Mouse (Mus musculus): ENCODE results near the gene Ddx23. TPM values are rescaled to one million over a fixed set of nuclear protein-coding genes. Genes with fewer than 3 reads are reported as not detected.

Ddx23 gene
- total and polyA plus RNA-seq, 3 experiments, result 194 to 252 (median 213) TPM

GRCm38 (mm10) chr15:98626487-98627212 lies 36.0 kb downstream of the Ddx23 start:
- Histone ChIP-seq H3K4me1 (ENCODE audit: control insufficient read depth in 1 of 2, insufficient read depth in 2 of 2, low read length in 2 of 2) (0 out of 4 replicates have a peak, but pooled peaks cover 0 to under 1% of the 10 kb centered on the region in 2 experiments), H3K27me3 (ENCODE audit: control insufficient read depth in 1 of 2, insufficient read depth in 2 of 2, low read length in 2 of 2) (peaks cover 19 to 30% of the 10 kb centered on the region in 2 experiments), H3K79me2 (ENCODE audit: control insufficient read depth, insufficient read depth, low read length, poor library complexity) (no peaks in the 10 kb centered on the region), H3K4me3 (ENCODE audit: control insufficient read depth in 1 of 2, insufficient read depth in 1 of 2, low read depth in 2 of 2, low read length in 2 of 2) (no peak overlapping the region), H3K27ac (ENCODE audit: control insufficient read depth, low read depth, low read length) (no peak overlapping the region), H3K36me3 (ENCODE audit: control insufficient read depth in 1 of 2, insufficient read depth in 2 of 2, low read length in 2 of 2) (0 out of 4 replicates have a peak, but pooled peaks cover 0 to under 1% of the 10 kb centered on the region in 2 experiments), H3K9ac (ENCODE audit: control insufficient read depth, low read depth, low read length, poor library complexity, severe bottlenecking) (no peak overlapping the region), H3K9me3 (replicated peaks; ENCODE audit: insufficient read depth, low read length) (no peaks in the 10 kb centered on the region)
- TF ChIP-seq RAD21 (IDR thresholded peaks at IDR 0.05; ENCODE audit: low read depth, low read length) (peak; percentile 40), SMC3 (IDR thresholded peaks at IDR 0.05; ENCODE audit: low read depth, low read length) (peak; percentile 37), ZKSCAN1 (IDR thresholded peaks at IDR 0.05; ENCODE audit: low read depth, low read length) (no peak), CTCF (IDR thresholded peaks at IDR 0.05 in 2 of 3, conservative IDR thresholded peaks at IDR 0.05 in 1 of 3; ENCODE audit: control insufficient read depth in 1 of 3, insufficient read depth in 1 of 3, low read depth in 2 of 3, low read length in 3 of 3, poor library complexity in 1 of 3, severe bottlenecking in 1 of 3) (peak; percentile 9 to 51 (median 28); a peak in 3 of 6 replicates)
- DNase-seq (ENCODE audit: low read depth, low spot score), result peak; percentile 45

DNA sequence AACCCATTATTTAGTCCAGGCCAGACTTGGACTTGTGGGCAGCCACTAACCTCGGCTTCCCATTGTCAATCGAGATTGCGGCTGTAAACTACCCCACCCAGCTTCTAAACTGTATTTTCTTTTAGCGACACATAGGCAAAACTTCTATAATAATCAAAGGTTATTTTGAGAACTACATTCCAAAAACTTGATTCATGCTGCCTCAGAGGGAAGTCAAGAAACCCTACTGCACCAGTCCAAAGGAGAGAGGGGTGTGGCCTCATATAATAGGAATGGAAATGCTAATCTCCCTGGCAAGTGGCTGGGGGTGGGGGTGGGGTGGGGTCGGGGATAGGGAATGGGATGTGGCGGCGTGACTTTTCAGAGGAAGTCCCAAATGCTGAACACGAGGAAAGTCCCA lies 36.6 kb downstream of the Ddx23 start:
- no peaks in the 10 kb centered on the region for H3K4me1 ChIP-seq (ENCODE audit: control insufficient read depth in 1 of 2, insufficient read depth in 2 of 2, low read length in 2 of 2)
- H3K79me2 ChIP-seq (ENCODE audit: control insufficient read depth, insufficient read depth, low read length, poor library complexity), result no peaks in the 10 kb centered on the region
- no peak overlapping the region for H3K4me3 ChIP-seq (ENCODE audit: control insufficient read depth in 1 of 2, insufficient read depth in 1 of 2, low read depth in 2 of 2, low read length in 2 of 2)
- H3K27me3 ChIP-seq (ENCODE audit: control insufficient read depth in 1 of 2, insufficient read depth in 2 of 2, low read length in 2 of 2), result peaks cover 19 to 30% of the 10 kb centered on the region in 2 experiments
- no peak overlapping the region for H3K9ac ChIP-seq (ENCODE audit: control insufficient read depth, low read depth, low read length, poor library complexity, severe bottlenecking)
- no peak overlapping the region for H3K27ac ChIP-seq (ENCODE audit: control insufficient read depth, low read depth, low read length)
- no peaks in the 10 kb centered on the region for H3K9me3 ChIP-seq (replicated peaks; ENCODE audit: insufficient read depth, low read length)
- H3K36me3 ChIP-seq (ENCODE audit: control insufficient read depth in 1 of 2, insufficient read depth in 2 of 2, low read length in 2 of 2), result no peaks in the 10 kb centered on the region
- TF ChIP-seq POLR2A (IDR thresholded peaks at IDR 0.05; ENCODE audit: control insufficient read depth in 1 of 2, insufficient read depth in 1 of 2, low read depth in 1 of 2, low read length in 2 of 2, poor library complexity in 1 of 2) (no peak), RCOR1 (IDR thresholded peaks at IDR 0.05; ENCODE audit: low read depth, low read length) (no peak), SMC3 (IDR thresholded peaks at IDR 0.05; ENCODE audit: low read depth, low read length) (no peak), TAL1 (IDR thresholded peaks at IDR 0.05; ENCODE audit: low read length) (no peak), JUND (IDR thresholded peaks at IDR 0.05; ENCODE audit: low read depth, low read length) (no peak)
- no peak for DNase-seq (ENCODE audit: low read depth, low spot score)

- no peak for DNase-seq (ENCODE audit: low read depth, low spot score)
- H3K4me1 ChIP-seq (ENCODE audit: control insufficient read depth in 1 of 2, insufficient read depth in 2 of 2, low read length in 2 of 2), result no peaks in the 10 kb centered on the region
- peaks cover 20 to 34% of the 10 kb centered on the region in 2 experiments for H3K27me3 ChIP-seq (ENCODE audit: control insufficient read depth in 1 of 2, insufficient read depth in 2 of 2, low read length in 2 of 2)
- H3K4me3 ChIP-seq (ENCODE audit: control insufficient read depth in 1 of 2, insufficient read depth in 1 of 2, low read depth in 2 of 2, low read length in 2 of 2), result no peak overlapping the region
- H3K9me3 ChIP-seq (replicated peaks; ENCODE audit: insufficient read depth, low read length), result no peaks in the 10 kb centered on the region
- H3K36me3 ChIP-seq (ENCODE audit: control insufficient read depth in 1 of 2, insufficient read depth in 2 of 2, low read length in 2 of 2), result no peaks in the 10 kb centered on the region
- no peak overlapping the region for H3K9ac ChIP-seq (ENCODE audit: control insufficient read depth, low read depth, low read length, poor library complexity, severe bottlenecking)
- TF ChIP-seq MXI1 (IDR thresholded peaks at IDR 0.05; ENCODE audit: low read depth, low read length), result peak; percentile 20; the same call in 1 of the 2 replicates
- TF ChIP-seq POLR2A (IDR thresholded peaks at IDR 0.05; ENCODE audit: control insufficient read depth in 1 of 2, insufficient read depth in 1 of 2, low read depth in 1 of 2, low read length in 2 of 2, poor library complexity in 1 of 2), result no peak
- no peak for TF ChIP-seq ZC3H11A (IDR thresholded peaks at IDR 0.05; ENCODE audit: low read depth, low read length)
- TF ChIP-seq MAZ (IDR thresholded peaks at IDR 0.05; ENCODE audit: low read depth, low read length), result no peak
- TF ChIP-seq ZNF384 (IDR thresholded peaks at IDR 0.05; ENCODE audit: low read depth, low read length), result no peak
- TF ChIP-seq MAFK (IDR thresholded peaks at IDR 0.05; ENCODE audit: borderline replicate concordance, low read depth, low read length), result no peak
- no peak for TF ChIP-seq SMC3 (IDR thresholded peaks at IDR 0.05; ENCODE audit: low read depth, low read length)
- no peak for TF ChIP-seq USF1 (IDR thresholded peaks at IDR 0.05; ENCODE audit: low read depth, low read length)
- H3K27ac ChIP-seq (ENCODE audit: control insufficient read depth, low read depth, low read length), result no peak overlapping the region
- no peaks in the 10 kb centered on the region for H3K79me2 ChIP-seq (ENCODE audit: control insufficient read depth, insufficient read depth, low read length, poor library complexity)
These were observed 39.3 kb downstream of the Ddx23 start for GRCm38 (mm10) chr15:98623361-98623821.

Data from MEL (cell line).